Mouse (Mus musculus): ENCODE data around the gene Tmem170.

DNA sequence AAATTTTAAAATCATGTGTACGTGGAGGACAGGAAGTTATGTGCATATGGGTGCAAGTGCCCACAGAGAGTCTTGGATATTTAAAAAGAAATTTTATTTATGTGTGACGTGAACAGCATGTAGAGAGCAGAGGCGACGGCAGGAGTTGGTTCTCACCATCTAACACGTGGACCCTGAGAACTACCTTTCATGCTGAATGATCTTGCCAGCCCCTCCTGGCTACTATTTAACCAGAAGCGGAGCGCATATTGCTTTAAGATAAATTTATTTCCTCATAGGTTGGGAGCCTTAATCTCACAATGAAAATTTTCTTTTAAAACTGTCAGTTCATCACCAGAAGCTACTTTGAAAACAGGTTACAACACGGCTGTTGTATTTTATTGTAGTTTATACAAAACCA, 11.9 kb downstream of the Tmem170 start:
- TF ChIP-seq CTCF (IDR thresholded peaks at IDR 0.05; ENCODE audit: low read depth, low read length) (no peak), TAL1 (conservative IDR thresholded peaks at IDR 0.05; ENCODE audit: low read depth, low read length) (no peak), GATA1 (IDR thresholded peaks at IDR 0.05; ENCODE audit: borderline replicate concordance, low read length) (no peak)
